Mouse (Mus musculus): Measurements from ENCODE around the gene Cd164. TPM values are rescaled to one million over a fixed set of nuclear protein-coding genes. Genes with fewer than 3 reads are reported as not detected.
"Not testable (repeated sequence)": the region's sequence is repeated elsewhere in the genome, so short reads cannot be mapped to it uniquely, and the experiment has no call there.

The Cd164 gene
- polyA plus RNA-seq, 2 experiments = 30.2 to 59.7 TPM

GRCm38 (mm10) chr10:41500941-41501340 lies 18.3 kb upstream of the Cd164 start:
- DNase-seq (ENCODE audit: low read depth in 3 of 3, low spot score in 3 of 3) (no peak), ATAC-seq (ENCODE audit: insufficient read depth) (no peak)
- no peak overlapping the region for H3K4me3 ChIP-seq (ENCODE audit: insufficient read depth in 1 of 2, low read depth in 2 of 2, low read length in 2 of 2)
- WGBS (ENCODE audit: insufficient replicate concordance) = 57% methylated on average over 4 of the region's 4 CpGs
- H3K36me3 ChIP-seq (replicated peaks; ENCODE audit: control insufficient read depth, insufficient read depth, low read depth) = no peaks in the 10 kb centered on the region
- no peak overlapping the region for H3K9ac ChIP-seq (replicated peaks)
- no peaks in the 10 kb centered on the region for H3K4me1 ChIP-seq (replicated peaks; ENCODE audit: control insufficient read depth in 2 of 2, insufficient read depth in 2 of 2, low read length in 1 of 2)
- no peak overlapping the region for H3K27ac ChIP-seq
- TF ChIP-seq EP300 (IDR thresholded peaks at IDR 0.05; ENCODE audit: low read depth) = no peak
- TF ChIP-seq CTCF (IDR thresholded peaks at IDR 0.05; ENCODE audit: low read depth) = no peak
- H3K27me3 ChIP-seq (ENCODE audit: control insufficient read depth, insufficient read depth, low read length) = no peaks in the 10 kb centered on the region
- H3K9me3 ChIP-seq (ENCODE audit: control insufficient read depth, low read length) = no peaks in the 10 kb centered on the region
- H3K4me2 ChIP-seq (ENCODE audit: low read depth) = no peak overlapping the region

- no peaks in the 10 kb centered on the region for H3K36me3 ChIP-seq (replicated peaks; ENCODE audit: control insufficient read depth, insufficient read depth, low read depth)
- ATAC-seq (ENCODE audit: insufficient read depth) = no peak
- DNase-seq (ENCODE audit: low read depth in 3 of 3, low spot score in 3 of 3) = no peak
- no peak overlapping the region for H3K4me3 ChIP-seq (ENCODE audit: insufficient read depth in 1 of 2, low read depth in 2 of 2, low read length in 2 of 2)
- no peak for TF ChIP-seq CTCF (IDR thresholded peaks at IDR 0.05; ENCODE audit: low read depth)
- no peak for TF ChIP-seq EP300 (IDR thresholded peaks at IDR 0.05; ENCODE audit: low read depth)
- no peaks in the 10 kb centered on the region for H3K4me1 ChIP-seq (replicated peaks; ENCODE audit: control insufficient read depth in 2 of 2, insufficient read depth in 2 of 2, low read length in 1 of 2)
- H3K27me3 ChIP-seq (ENCODE audit: control insufficient read depth, insufficient read depth, low read length) = no peaks in the 10 kb centered on the region
- no peaks in the 10 kb centered on the region for H3K9me3 ChIP-seq (ENCODE audit: control insufficient read depth, low read length)
- WGBS (ENCODE audit: insufficient replicate concordance) = 65% methylated on average over 1 of the region's 1 CpGs
- H3K9ac ChIP-seq (replicated peaks) = no peak overlapping the region
- H3K4me2 ChIP-seq (ENCODE audit: low read depth) = no peak overlapping the region
- no peak overlapping the region for H3K27ac ChIP-seq
Measured at GRCm38 (mm10) chr10:41504996-41505395, 14.2 kb upstream of the Cd164 start.

GRCm38 (mm10) chr10:41505446-41505845 lies 13.8 kb upstream of the Cd164 start:
- not testable (repeated sequence) for H3K27ac ChIP-seq; H3K27me3 ChIP-seq (ENCODE audit: control insufficient read depth, insufficient read depth, low read length); H3K9me3 ChIP-seq (ENCODE audit: control insufficient read depth, low read length); H3K36me3 ChIP-seq (replicated peaks; ENCODE audit: control insufficient read depth, insufficient read depth, low read depth); H3K4me3 ChIP-seq (ENCODE audit: insufficient read depth in 1 of 2, low read depth in 2 of 2, low read length in 2 of 2); H3K9ac ChIP-seq (replicated peaks); ATAC-seq (ENCODE audit: insufficient read depth); H3K4me1 ChIP-seq (replicated peaks; ENCODE audit: control insufficient read depth in 2 of 2, insufficient read depth in 2 of 2, low read length in 1 of 2); H3K4me2 ChIP-seq (ENCODE audit: low read depth)
- WGBS (ENCODE audit: insufficient replicate concordance) = 8% methylated on average over 3 of the region's 3 CpGs
- peak; percentile 78 for TF ChIP-seq CTCF (IDR thresholded peaks at IDR 0.05; ENCODE audit: low read depth)
- DNase-seq (ENCODE audit: low read depth in 3 of 3, low spot score in 3 of 3) = peak in 1 of 3 experiments; percentile 39

GRCm38 (mm10) chr10:41509160-41509559 lies 10.1 kb upstream of the Cd164 start:
- no peak for DNase-seq (ENCODE audit: low read depth in 3 of 3, low spot score in 3 of 3)
- Histone ChIP-seq H3K4me3 (ENCODE audit: insufficient read depth in 1 of 2, low read depth in 2 of 2, low read length in 2 of 2) (no peak overlapping the region), H3K9me3 (ENCODE audit: control insufficient read depth, low read length) (no peaks in the 10 kb centered on the region), H3K36me3 (replicated peaks; ENCODE audit: control insufficient read depth, insufficient read depth, low read depth) (no peaks in the 10 kb centered on the region), H3K27me3 (ENCODE audit: control insufficient read depth, insufficient read depth, low read length) (no peaks in the 10 kb centered on the region), H3K4me2 (ENCODE audit: low read depth) (no peak overlapping the region), H3K9ac (replicated peaks) (no peak overlapping the region), H3K4me1 (replicated peaks; ENCODE audit: control insufficient read depth in 2 of 2, insufficient read depth in 2 of 2, low read length in 1 of 2) (no peaks in the 10 kb centered on the region), H3K27ac (no peak overlapping the region)
- no peak for ATAC-seq (ENCODE audit: insufficient read depth)
- TF ChIP-seq CTCF (IDR thresholded peaks at IDR 0.05; ENCODE audit: low read depth) (peak; percentile 58), EP300 (IDR thresholded peaks at IDR 0.05; ENCODE audit: low read depth) (no peak)
- 41% methylated on average over 2 of the region's 2 CpGs for WGBS (ENCODE audit: insufficient replicate concordance)

GRCm38 (mm10) chr10:41514301-41514700 lies 4.9 kb upstream of the Cd164 start:
- no peak for DNase-seq (ENCODE audit: low read depth in 3 of 3, low spot score in 3 of 3)
- H3K4me3 ChIP-seq (ENCODE audit: insufficient read depth in 1 of 2, low read depth in 2 of 2, low read length in 2 of 2) = no peak overlapping the region
- H3K27ac ChIP-seq = no peak overlapping the region
- TF ChIP-seq EP300 (IDR thresholded peaks at IDR 0.05; ENCODE audit: low read depth) = no peak
- no peak for TF ChIP-seq CTCF (IDR thresholded peaks at IDR 0.05; ENCODE audit: low read depth)
- H3K36me3 ChIP-seq (replicated peaks; ENCODE audit: control insufficient read depth, insufficient read depth, low read depth) = no peaks in the 10 kb centered on the region
- H3K27me3 ChIP-seq (ENCODE audit: control insufficient read depth, insufficient read depth, low read length) = no peaks in the 10 kb centered on the region
- H3K9ac ChIP-seq (replicated peaks) = no peak overlapping the region
- H3K4me2 ChIP-seq (ENCODE audit: low read depth) = no peak overlapping the region
- peaks cover 2 to 3% of the 10 kb centered on the region in 2 experiments; a peak in 3 of 4 replicates for H3K4me1 ChIP-seq (replicated peaks; ENCODE audit: control insufficient read depth in 2 of 2, insufficient read depth in 2 of 2, low read length in 1 of 2)
- WGBS (ENCODE audit: insufficient replicate concordance) = 59% methylated on average over 4 of the region's 4 CpGs
- no peak for ATAC-seq (ENCODE audit: insufficient read depth)
- no peaks in the 10 kb centered on the region for H3K9me3 ChIP-seq (ENCODE audit: control insufficient read depth, low read length)
